Mouse (Mus musculus) liver, adult 2 months (tissue): ENCODE results near the gene 1700122O11Rik.

Experiments
- CTCF ChIP-seq: fragments of 200-500 bp; IDR thresholded peaks from 2 replicates; pipeline ENCODE4 v1.5.1; 2011; ENCODE audit warnings: low read depth, low read length, control low read depth
- POLR2A ChIP-seq: fragments of 200-500 bp; IDR thresholded peaks from 2 replicates; pipeline ENCODE4 v1.6.1; 2011; ENCODE audit warnings: low read length, control low read depth; ENCODE audit not compliant: insufficient read depth; ENCODE audit errors: extremely low read depth

GRCm38 (mm10) chr17:47988074-47988473 is 50.0 kb downstream of the 1700122O11Rik start:
- TF ChIP-seq CTCF = no peak
- no peak for TF ChIP-seq POLR2A
